Mouse (Mus musculus) large intestine, adult 2 months (tissue): Measurements from ENCODE around the gene Igsf10. TPM values are rescaled to one million over a fixed set of nuclear protein-coding genes. Genes with fewer than 3 reads are reported as not detected.
"Not testable (repeated sequence)": the region's sequence is repeated elsewhere in the genome, so short reads cannot be mapped to it uniquely, and the experiment has no call there.

Experiments used
- DNase-seq: peaks from one replicate; pipeline ENCODE4 v3.0.0-alpha.2; 2012; ENCODE audit warnings: low read depth, low spot score
- WGBS: fragments of 180-500 bp; shearing (Covaris S2); methylation state at CpG from one replicate; pipeline ENCODE4 v1.1.7; 2018; 5-methylcytosine and 5-hydroxymethylcytosine counted together
- polyA plus RNA-seq: library from polyadenylated mRNA; depleted of rRNA; stranded (reverse); fragments of >200 nt; gene quantifications from 2 replicates; pipeline ENCODE4 v1.2.3, GENCODE M21; 2012; rRNA removed

Igsf10 gene
- 0.79 and 1.7 TPM in 2 replicates for polyA plus RNA-seq

DNA sequence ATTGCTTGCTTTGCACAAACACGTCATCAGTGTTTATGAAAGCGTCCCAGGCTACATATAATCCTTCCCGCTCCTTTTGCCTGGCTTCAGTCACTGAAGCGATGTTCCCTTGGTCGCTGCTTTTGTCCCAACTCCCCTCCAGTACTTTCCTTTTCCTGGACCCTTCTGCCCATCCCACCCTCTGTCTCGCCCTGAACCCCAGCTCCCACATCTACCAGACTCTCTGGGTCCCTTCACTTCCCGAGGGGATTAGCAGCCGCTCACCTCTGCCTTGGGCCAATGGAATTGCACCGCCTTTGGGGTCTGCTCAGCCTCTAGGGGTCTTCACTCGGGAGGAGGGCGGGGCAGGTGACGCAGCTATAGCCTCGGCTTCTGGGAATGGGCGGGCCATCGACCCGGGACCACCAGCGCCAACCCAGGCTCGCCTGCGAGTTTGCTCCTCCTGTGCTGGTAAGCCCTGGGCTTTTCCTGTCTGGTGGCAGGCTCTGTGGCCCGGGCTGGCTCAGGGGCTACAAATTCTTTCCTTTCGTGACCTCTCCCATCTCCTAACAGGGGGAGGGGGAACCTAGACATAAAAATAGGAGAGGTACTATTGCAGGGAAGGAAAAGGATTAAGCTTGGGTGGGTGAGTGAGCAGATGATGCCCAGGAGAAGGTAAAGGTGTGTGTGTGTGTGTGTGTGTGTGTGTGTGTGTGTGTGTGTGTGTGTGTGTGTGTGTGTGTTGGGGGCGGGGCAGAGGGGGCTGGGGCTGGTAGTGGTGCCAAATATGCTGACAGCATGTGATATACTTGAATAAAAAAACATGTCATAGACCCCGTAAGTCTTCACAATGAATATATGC, at the start of gene Igsf10:
Gene Igsf10, minus strand, starts transcription at position 330 of the 841 bp plus-strand sequence.
- DNase-seq: no peak
- WGBS: 5% methylated on average over 23 of the region's 23 CpGs

DNA sequence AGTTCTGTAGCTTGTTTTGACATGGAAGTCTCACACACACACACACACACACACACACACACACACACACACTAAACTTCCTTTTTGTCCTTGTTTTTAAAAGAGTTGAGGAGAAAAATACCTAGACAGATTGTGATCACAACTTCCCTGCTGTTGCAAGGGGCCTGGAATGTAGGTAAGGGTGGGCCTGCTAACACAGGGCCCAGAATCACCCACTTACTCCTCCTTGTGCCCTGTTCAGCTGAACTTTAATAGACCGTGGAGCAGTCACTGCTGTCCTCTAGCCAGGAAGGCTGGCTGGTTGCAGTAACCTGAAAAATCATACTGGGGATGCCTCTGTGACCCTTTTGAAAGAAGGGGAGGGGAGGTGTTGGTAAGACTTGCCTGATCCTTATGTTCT, 41.4 kb upstream of the Igsf10 start:
- no peak for DNase-seq
- WGBS: 70% methylated on average over 1 of the region's 1 CpGs

DNA sequence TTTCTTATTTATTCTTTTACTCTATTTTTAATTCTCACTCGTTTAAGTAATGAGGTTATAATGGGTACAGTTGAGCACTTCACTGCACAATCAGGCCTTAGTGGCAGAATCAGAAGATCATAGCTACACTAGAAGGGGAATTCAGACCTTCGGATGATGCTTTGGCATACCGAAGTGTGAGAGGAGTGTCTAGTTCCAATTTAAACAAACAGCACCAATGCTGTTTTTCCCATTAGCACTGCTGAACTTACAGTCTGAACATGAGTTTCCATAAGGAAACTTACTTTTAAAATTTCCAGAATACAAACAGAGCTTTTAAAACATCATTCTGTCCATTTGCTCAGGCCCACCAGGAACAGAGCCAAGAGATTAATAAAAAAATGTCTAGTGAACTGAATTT, 40.8 kb upstream of the Igsf10 start:
- DNase-seq: no peak
- 69% methylated on average over 3 of the region's 3 CpGs for WGBS

DNA sequence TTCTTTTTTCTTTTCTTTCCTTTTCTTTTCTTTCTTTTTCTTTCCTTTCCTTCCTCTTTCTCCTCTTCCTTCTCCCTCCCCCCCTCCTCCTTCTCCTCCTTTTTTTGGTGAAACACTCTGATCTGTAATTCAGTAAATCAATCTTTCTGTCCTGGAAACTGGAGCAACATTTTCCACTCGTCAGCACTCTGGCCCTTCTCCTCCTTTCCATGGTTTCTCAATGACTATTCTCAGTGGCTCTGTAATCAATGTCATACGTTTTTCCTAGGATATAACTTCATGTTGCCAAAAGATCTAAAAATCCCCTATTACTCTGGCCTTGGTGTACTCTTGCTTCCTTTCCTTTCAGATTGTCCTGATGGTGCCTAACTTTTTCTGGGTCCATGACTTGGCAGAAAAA, 40.1 kb upstream of the Igsf10 start:
- WGBS: 61% methylated on average over 2 of the region's 2 CpGs
- DNase-seq: no peak

DNA sequence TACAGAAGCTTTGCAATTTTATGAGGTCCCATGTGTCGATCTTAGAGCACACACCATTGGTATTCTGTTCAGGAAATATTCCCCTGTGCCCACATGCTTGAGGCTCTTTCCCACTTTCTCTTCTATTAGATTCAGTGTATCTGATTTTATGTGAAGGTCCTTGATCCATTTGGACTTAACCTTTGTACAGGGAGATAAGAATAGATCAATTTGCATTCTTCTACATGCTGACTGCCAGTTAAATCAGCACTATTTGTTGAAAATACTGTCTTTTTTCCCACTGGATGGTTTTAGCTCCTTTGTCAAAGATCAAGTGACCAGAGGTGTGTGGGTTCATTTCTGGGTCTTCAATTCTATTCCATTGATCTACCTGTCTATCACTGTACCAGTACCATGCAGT, 34.6 kb upstream of the Igsf10 start:
- WGBS: 90% methylated on average over 1 of the region's 1 CpGs
- DNase-seq: not testable (repeated sequence)

DNA sequence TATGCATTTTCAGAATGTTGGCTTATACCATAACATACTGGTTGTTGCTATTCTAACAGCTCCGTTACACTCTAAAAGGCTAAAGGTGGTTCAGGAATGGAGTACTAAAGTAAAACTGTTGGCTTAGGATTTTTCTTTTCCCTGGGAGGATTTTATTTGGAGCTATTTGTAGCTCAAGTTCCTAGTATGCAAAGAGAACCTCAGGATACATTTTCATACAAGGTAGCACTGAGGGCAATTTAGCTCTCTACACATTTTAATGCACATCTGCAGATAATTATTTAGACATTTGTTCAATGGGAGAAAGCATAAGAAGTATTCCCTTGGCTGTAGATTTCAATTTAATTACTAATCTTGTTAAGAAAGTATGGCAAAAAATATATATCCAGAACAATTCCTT, 17.7 kb upstream of the Igsf10 start:
- no peak for DNase-seq

DNA sequence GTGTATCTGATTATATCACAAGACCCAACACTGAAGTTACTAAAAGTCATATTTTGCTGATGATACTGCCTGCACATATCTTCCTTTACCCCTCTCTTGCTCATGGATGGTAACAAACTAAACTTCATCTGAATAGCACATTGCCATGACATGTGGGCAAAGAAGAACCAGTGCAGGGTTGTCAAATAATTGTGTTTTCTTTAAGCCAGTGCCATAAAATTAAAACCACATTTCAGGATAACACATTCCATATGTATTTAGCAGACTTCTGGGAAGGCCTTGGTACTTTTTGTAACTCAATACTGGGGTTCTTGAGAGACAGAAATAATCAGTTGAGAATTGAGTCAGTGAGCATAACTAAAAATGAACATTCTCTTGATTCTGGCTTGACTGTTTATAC, 15.9 kb upstream of the Igsf10 start:
- DNase-seq: no peak

More for the DNA sequence above, 17.7 kb upstream of the Igsf10 start:
- WGBS: 88% methylated on average over 1 of the region's 1 CpGs

DNA sequence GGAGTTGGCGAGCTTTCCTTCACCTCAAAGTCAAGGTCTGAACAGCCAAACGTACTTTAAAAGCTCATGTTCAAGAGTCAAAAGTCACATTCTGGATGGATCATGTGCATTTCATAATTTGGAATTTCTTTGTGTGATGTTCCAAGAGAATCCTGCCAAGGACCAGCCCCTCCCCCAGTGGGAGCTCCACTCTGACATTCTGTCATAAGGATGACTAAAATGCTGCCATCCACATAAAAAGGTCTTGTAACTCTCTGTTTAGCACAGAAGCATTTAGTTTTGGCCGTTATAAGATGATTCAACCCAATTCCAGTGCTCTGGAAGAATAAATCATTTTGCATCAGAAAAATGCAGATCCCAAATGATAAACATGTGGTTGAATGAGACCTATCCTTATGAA, 10.0 kb upstream of the Igsf10 start:
- no peak for DNase-seq
- 81% methylated on average over 3 of the region's 3 CpGs for WGBS

DNA sequence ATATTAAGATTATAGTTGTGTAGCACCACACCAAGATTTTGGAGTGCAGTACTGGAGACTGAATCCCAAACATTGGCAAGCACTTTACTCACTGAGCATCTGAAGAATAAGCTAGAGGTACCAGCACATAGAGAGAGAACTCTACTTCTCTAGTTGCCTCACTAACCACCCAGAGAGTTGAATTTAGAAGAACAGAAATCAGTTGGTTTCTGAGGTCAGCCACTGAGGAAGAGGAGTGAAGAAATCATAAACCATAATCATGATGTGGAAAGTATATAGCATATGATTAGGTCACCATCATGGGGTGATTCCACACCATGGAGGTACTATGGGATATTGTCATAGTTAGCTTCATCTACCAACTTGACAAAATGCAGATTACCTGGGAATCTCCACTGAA, 7.6 kb upstream of the Igsf10 start:
- DNase-seq: no peak

DNA sequence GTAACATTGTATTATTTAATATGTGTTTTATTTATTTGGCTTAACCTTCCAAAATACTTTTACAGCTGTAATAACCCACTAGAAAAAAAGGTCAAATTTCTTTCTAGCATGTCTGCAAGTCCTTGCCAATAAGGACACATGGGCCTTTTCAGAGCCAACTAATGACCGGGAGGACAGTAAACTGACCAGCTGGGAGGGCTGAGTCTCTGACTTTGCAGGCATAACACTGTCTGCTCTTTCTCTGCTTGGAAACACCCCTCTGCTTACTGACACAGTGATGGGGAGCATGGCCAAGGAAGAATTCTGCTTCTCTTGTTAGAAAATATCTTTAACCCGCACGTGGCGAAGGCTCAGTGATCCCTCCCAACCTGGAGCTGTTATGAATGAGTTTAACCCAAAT, 1.2 kb downstream of the Igsf10 start:
- WGBS: 66% methylated on average over 4 of the region's 4 CpGs
- DNase-seq: no peak

DNA sequence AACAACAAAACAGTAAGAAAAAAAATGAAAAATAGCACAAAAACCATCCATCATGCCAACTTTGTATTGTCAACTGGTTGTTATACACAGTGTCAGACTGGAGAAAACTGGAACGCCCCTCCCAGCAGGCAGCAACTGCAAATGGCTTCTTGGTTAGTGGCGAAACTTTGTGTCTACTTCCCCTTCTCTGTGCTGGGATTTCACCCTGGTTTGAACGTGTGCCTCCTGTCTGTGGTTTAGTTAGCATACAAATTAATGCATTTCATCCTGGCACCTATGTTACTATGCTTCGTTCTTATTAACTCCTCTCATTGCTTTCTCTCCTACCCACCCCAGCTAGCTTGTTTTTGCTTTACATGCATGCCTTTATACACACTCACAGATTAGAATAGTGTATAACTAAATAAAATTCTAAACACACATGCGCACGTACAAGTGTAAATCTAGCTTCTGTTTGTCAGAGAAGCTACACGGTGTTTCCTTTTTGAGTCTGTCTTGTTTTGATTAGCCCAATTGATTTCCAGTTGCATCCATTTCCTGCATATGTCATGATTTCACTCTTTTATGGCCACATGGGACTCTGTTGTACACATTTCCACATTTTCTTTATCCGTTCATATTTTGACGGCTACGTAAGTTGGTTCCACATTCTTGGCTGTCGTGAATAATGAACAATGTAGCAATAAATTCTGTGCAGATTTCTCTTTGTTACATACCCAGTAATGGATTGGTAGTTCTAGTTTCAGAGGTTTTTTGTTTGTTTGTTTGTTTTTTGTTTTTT, 2.4 kb downstream of the Igsf10 start:
- no peak for DNase-seq

DNA sequence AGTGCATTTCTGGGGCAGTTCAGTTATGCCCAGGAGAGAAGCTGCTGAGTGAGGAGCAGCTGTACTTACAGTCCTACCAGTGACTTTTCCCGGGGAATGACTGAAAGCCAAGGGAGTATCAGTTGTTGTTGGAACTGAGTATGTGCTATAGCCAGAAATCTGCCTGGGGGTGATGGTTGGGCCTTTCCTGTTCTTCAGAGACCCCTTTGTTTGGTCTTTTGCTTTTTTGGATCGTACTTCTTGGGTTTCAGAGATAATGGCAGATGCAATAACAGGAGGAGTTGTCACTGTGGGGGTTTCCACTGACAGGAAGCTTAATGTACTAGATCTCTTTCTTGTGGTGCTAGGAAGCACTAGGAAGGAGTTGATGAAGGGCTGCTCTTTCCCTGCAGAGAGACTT, 15.7 kb downstream of the Igsf10 start:
- DNase-seq: no peak
- WGBS: 85% methylated on average over 2 of the region's 2 CpGs

More for the DNA sequence above, 2.4 kb downstream of the Igsf10 start:
- 66% methylated on average over 11 of the region's 11 CpGs for WGBS

DNA sequence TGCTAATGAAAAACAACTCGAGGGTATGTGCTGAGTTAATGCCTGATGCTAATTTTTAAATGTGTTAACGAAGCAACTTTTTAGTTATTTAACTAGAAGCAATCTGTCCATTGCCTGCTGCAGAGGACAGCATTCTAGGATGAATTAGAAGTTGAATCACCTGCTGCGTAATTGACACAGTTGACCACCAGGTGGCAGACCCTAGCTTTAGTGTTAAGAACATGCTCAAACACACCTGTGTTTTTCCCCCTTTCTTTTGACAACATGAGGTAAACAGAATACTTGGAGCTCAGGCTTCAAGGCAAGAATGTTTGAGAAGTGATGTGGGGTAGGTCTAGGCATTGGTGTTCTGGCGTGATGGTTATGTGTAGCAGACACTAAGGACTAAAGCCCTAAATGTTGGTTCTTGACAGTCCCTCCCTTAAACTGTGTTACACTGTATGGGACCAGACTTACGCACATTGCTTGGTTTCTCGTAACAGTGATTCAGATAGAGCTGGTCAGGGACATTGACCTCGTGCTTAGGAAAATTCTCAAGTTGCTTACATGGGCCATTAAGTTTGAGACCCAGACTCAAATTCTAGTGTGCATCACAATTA, 22.8 kb downstream of the Igsf10 start:
- WGBS: 43% methylated on average over 7 of the region's 7 CpGs
- no peak for DNase-seq

DNA sequence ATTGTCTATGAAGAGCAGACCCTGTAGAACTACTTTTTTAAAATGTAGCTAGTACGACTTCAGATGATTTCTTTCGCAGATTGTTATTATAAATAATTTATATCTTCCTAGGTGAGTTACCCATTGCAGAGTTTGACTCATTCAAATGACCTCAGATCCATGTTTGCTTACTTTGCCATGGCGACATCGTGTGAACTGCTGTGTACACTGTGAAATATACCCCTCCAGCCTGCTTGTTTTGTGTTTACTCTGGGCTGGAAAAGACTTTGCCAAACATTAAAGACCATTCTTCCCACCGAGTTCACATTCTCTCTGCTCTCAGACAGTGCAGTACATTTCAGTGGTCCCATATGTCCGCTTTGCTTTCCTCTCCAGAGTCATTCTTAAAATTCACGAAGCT, 28.1 kb downstream of the Igsf10 start:
- 43% methylated on average over 7 of the region's 7 CpGs for WGBS
- no peak for DNase-seq

DNA sequence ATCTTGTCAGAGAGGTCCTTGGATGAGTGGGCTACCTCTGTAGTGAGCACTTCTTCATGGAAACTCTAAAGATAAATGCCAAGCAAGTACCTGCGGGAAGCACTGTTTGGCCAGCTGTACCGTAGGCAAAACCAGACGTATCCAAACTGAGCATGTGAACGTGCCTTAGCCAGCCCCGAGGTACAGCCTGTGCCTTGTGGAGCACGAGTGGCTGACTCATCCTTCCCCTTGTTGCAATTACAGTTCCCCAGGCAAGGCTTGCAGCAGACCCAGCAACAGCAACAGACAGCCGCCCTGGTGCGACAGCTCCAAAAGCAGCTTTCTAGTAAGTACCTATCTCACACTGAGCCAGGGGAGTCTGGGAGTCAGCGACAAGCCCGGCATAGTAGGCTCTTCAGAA, 31.6 kb downstream of the Igsf10 start:
- no peak for DNase-seq
- 77% methylated on average over 10 of the region's 10 CpGs for WGBS

DNA sequence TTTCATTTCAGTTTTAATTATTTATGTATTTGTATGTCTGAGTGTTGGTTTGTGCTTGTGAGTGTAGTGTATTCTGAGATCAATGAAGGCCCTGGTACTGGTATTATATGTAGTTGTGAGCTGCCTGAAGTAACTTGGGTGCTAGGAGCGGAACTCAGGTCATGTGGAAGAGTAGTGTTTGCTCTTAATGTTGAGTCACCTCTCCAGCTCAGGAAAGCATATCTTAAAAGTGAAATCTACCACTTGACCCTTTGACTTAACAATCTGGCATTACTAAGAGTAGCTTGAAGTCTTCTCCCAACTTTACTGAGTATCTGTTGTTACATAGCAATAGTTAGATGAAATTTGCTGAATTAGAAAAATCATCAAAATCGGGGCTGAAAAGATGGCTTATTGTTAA, 38.7 kb downstream of the Igsf10 start:
- WGBS: 95% methylated on average over 2 of the region's 2 CpGs
- DNase-seq: no peak

DNA sequence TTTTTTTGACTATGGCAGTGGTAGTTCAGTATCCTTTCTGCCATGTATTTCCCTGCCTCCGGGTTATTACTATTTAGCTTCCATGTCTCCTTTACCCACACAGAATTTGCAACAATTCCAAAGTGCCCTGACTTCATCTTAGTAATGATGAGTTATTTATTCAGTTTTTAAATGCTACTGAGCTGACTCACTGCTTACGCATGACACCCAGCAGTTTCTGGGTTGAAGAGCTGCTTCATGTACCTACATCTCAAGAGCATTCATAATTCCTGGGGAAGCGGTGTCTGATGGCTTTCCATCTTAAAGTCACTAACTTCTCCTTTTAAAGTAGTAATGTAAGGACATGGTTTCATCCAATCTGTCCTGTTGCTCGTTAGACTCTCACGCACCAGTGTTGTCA, 39.2 kb downstream of the Igsf10 start:
- DNase-seq: no peak
- 92% methylated on average over 5 of the region's 5 CpGs for WGBS

DNA sequence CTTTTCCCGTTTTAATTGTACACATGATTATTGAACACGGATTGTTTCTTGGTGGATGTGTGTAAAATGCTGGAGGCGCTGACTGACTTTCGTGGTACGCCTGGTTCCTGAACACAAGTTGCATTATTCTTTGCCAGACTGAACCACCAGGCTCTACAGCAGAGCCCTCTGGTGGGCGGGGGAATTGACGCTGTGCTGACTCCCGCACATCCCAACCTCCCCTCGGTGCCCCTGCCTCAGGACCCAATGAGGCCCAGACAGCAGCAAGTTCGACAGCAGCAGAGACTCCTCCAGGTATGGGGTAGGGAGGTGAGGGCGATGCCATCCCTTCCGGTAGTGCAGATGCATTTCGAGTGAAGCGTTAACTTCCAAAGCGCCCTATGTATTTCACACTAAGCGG, 46.5 kb downstream of the Igsf10 start:
- no peak for DNase-seq
- 90% methylated on average over 16 of the region's 16 CpGs for WGBS

DNA sequence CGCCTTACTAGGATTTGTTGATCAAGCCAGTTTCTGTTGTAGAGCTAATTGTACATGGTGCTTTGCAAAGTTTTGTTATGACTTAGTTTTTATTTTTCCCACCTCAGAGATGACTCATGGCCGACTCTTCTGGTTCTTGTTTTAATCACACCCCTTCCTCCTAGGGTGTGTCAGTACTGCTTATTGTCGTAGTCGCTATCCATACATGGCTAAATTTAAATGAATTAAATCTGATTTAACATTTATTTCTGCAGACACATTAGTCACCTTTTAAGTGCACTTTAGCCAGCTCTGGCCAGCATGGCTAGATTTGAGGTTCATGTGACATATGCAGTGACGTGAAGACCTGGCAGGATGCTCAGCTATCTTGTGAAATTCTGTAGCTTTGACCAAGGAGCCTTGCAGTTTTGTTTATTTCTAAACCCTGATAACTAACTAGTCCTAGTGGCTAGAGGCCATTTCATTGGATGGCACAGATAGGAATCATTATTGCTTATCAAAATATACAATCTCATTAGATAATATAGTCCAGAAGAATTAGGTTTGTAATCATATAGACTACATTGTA, 47.5 kb downstream of the Igsf10 start:
- WGBS: 79% methylated on average over 5 of the region's 5 CpGs
- no peak for DNase-seq
